Mouse (Mus musculus) liver, postnatal 0 days (tissue): ENCODE measurements around the gene Dlg2.

ENCODE experiments used
- CTCF ChIP-seq: sonication (generic); IDR thresholded peaks from 2 replicates; pipeline ENCODE4 v1.5.1; 2016; ENCODE audit warnings: antibody characterized with exemption, low read depth
- EP300 ChIP-seq: IDR thresholded peaks from 2 replicates; pipeline ENCODE4 v1.6.1; 2016; ENCODE audit warnings: antibody characterized with exemption, low read depth, mild to moderate bottlenecking

DNA sequence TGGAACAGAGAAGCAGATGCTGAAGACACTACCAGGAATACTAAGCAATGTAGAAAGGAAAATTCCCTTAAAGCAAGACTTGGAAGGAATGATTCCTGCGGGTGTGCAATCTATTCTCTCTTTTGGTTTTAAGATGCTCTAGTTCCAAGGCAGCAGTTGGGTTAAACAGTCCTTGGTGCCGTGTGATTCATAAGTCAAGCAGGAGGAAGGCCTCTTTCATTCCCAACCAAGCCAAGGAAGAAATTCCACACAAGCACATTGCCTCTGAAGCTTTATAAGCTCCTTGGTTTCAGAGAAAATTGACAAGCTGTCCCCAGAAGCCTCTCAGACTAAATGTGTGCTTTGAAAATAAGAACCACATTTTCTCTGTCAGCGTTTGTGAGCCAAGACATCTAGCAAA is 1309.4 kb downstream of the Dlg2 start:
- TF ChIP-seq CTCF (no peak), EP300 (no peak)
